Mouse (Mus musculus) central nervous system, embryonic 14 days (tissue): ENCODE measurements around the gene Gpr139. TPM values are rescaled to one million over a fixed set of nuclear protein-coding genes. Genes with fewer than 3 reads are reported as not detected.

Source experiments
- polyA plus RNA-seq: library from polyadenylated mRNA; depleted of rRNA; stranded (reverse); fragments of >200 nt; gene quantifications from 2 replicates; pipeline ENCODE4 v1.2.3, GENCODE M21; 2012; rRNA removed

The Gpr139 gene
- polyA plus RNA-seq = 5.1 and 5.7 TPM in 2 replicates

DNA sequence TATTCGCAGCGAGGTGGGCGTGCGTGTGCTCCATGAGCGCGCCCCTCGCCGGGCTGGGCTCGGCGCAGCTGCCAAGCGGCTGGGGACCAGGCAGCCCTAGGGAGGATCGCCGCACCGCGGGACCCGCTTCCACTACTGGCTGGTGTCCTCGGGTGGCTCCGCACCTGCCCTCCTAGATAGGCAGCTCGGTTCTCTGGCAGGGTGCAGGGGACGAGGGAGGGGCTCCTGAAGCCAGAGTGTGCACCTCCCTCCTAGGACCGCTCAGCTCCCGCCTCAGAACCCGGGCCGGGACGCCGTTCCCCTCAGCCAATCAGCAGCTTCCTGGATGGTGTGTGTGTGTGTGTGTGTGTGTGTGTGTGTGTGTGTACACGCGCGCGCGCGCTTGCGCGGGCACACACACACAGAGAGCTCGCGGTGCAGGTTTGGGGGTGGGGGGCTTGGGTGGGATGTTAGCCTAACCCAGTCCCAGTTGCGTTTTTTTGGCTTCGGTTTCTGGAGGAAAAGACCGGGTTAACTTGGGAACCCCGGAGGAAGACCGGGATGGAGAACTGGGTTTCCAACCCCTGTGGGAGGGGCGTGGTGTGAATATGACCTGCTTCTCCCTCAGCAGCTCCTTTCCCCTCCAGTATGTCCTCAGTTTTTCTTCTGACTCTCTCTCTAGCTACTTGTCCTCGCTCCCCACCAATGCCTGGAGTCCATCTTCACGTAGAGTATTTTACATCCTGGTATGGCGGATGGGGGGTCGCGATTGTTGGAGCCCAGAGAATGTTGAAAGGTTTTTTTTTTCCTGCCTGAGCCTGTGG, at the start of gene Gpr139:
Gpr139 (minus strand) TSS at position 263 of the 803 bp plus-strand sequence.

Other genes starting within 250 kb of the Gpr139 start
- 18.7 and 20.8 TPM in 2 replicates for gene Gprc5b, start 189.4 kb downstream of the Gpr139 start, polyA plus RNA-seq